Mouse (Mus musculus) neural tube, embryonic 14.5 days (tissue): ENCODE measurements around the gene Tll2. TPM values are rescaled to one million over a fixed set of nuclear protein-coding genes. Genes with fewer than 3 reads are reported as not detected.

Experiments
- ATAC-seq: fragments of 200-750 bp; cut with Nextera tagmentation; 2 replicates; pipeline ENCODE4 v1.8.0; 2017; ENCODE audit warnings: low read depth, mild to moderate bottlenecking, moderate TSS enrichment, moderate library complexity
- H3K27ac ChIP-seq: fragments of 300-500 bp; sonication (generic); 2 replicates; pipeline ENCODE4 v1.5.1; 2014; ENCODE audit warnings: low read depth, mild to moderate bottlenecking, control low read depth, low read length, moderate library complexity, mixed read lengths
- H3K27me3 ChIP-seq: fragments of 300-500 bp; sonication (generic); 2 replicates; pipeline ENCODE4 v1.6.1; 2014; ENCODE audit warnings: low read length; ENCODE audit not compliant: control insufficient read depth, insufficient read depth
- H3K36me3 ChIP-seq: fragments of 300-500 bp; sonication (generic); 2 replicates; pipeline ENCODE4 v1.6.1; 2014; ENCODE audit warnings: low read length, mixed read lengths; ENCODE audit not compliant: control insufficient read depth, insufficient read depth
- H3K4me1 ChIP-seq: fragments of 300-500 bp; sonication (generic); 2 replicates; pipeline ENCODE4 v1.6.1; 2014; ENCODE audit warnings: low read length; ENCODE audit not compliant: control insufficient read depth, insufficient read depth
- H3K4me2 ChIP-seq: fragments of 300-500 bp; sonication (generic); 2 replicates; pipeline ENCODE4 v1.6.1; 2014; ENCODE audit warnings: mild to moderate bottlenecking, low read depth, low read length, control low read depth
- H3K4me3 ChIP-seq: fragments of 300-500 bp; sonication (generic); 2 replicates; pipeline ENCODE4 v1.5.1; 2014; ENCODE audit warnings: low read depth, low read length, control low read depth, mixed read lengths
- H3K9ac ChIP-seq: fragments of 300-500 bp; sonication (generic); replicated peaks from 2 replicates; pipeline ENCODE4 v1.6.1; 2014; ENCODE audit warnings: low read depth, mild to moderate bottlenecking, control low read depth, low read length, mixed read lengths
- H3K9me3 ChIP-seq: fragments of 300-500 bp; sonication (generic); 2 replicates; pipeline ENCODE4 v1.6.1; 2016; ENCODE audit warnings: low read length; ENCODE audit not compliant: control insufficient read depth
- WGBS: fragments of 180-500 bp; shearing (Covaris S2); extraction: QIAGEN DNeasy Blood & Tissue Kit; methylation state at CpG from one replicate; pipeline ENCODE4 v1.1.7; 2014; 5-methylcytosine and 5-hydroxymethylcytosine counted together
- polyA plus RNA-seq: library from polyadenylated mRNA; unstranded; fragments of >200 nt; fragmentation: Nextera tagmentation; extraction: Ambion mirVana; gene quantifications from 2 replicates; pipeline ENCODE4 v1.2.1, GENCODE M21; 2014

The Tll2 gene
- polyA plus RNA-seq, 1 experiment from 2014 or later, result 2.2 TPM

DNA sequence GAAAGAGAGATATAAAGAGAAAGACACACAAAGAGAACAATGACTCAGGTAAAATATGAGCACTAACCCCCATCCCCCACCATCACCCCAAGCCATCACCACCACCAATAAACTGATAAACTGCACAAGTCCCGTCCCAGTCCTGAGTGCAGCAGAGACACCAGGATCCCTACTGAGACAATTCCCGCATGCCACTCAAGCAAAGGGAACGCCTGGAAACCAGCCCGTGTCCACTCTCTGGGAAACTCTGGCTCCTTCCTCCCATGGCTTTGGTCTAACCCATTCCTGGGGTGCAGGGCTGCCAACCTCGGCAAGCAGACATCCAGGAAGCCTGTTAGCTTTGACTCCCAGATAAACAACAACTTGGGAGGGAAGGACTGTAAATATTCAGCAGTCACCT is 96.6 kb downstream of the Tll2 start:
- Histone ChIP-seq H3K4me1 (peaks cover 15% of the 10 kb centered on the region; the same call in 1 of the 2 replicates), H3K27me3 (no peaks in the 10 kb centered on the region), H3K9me3 (no peaks in the 10 kb centered on the region), H3K36me3 (no peaks in the 10 kb centered on the region), H3K4me2 (no peak overlapping the region), H3K4me3 (no peak overlapping the region), H3K27ac (no peak overlapping the region), H3K9ac (no peak overlapping the region)
- 24% methylated on average over 5 of the region's 5 CpGs for WGBS
- ATAC-seq, result no peak

GRCm38 (mm10) chr19:41109496-41109895 is 97.1 kb downstream of the Tll2 start:
- Histone ChIP-seq H3K27me3 (no peaks in the 10 kb centered on the region), H3K9me3 (no peaks in the 10 kb centered on the region), H3K9ac (no peak overlapping the region), H3K4me2 (no peak overlapping the region), H3K4me1 (peaks cover 11% of the 10 kb centered on the region; the same call in 1 of the 2 replicates), H3K36me3 (no peaks in the 10 kb centered on the region), H3K27ac (no peak overlapping the region), H3K4me3 (no peak overlapping the region)
- WGBS, result 30% methylated on average over 8 of the region's 8 CpGs
- ATAC-seq, result peak; percentile 68

GRCm38 (mm10) chr19:41108666-41109065 is 98.0 kb downstream of the Tll2 start:
- Histone ChIP-seq H3K27me3 (no peaks in the 10 kb centered on the region), H3K9me3 (no peaks in the 10 kb centered on the region), H3K36me3 (no peaks in the 10 kb centered on the region), H3K4me3 (no peak overlapping the region), H3K4me2 (no peak overlapping the region), H3K4me1 (0 out of 2 replicates have a peak, but pooled peaks cover 4% of the 10 kb centered on the region), H3K9ac (no peak overlapping the region), H3K27ac (no peak overlapping the region)
- WGBS, result 84% methylated on average over 7 of the region's 7 CpGs
- ATAC-seq, result no peak

DNA sequence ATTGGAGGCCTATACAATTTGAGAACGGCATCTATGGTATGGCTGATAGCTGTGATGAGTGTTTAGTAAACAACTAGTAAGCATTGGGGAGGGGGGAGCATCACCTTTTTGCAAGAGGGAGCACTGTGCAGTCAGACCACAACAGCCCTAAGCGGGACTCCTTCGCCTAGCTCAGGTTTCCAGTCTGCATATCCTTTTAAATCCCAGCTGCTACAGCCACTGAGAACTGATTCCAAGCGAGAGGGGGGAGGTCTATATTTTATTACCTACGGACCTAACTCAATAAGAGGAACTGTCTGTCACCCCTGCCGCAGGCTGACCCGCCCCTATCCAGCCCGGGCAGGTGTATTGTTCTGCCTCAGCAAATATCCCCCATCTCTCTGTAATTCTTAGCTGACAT is 99.1 kb downstream of the Tll2 start:
- WGBS, result 40% methylated on average over 8 of the region's 8 CpGs
- Histone ChIP-seq H3K4me1 (0 out of 2 replicates have a peak, but pooled peaks cover 4% of the 10 kb centered on the region), H3K4me2 (no peak overlapping the region)

DNA sequence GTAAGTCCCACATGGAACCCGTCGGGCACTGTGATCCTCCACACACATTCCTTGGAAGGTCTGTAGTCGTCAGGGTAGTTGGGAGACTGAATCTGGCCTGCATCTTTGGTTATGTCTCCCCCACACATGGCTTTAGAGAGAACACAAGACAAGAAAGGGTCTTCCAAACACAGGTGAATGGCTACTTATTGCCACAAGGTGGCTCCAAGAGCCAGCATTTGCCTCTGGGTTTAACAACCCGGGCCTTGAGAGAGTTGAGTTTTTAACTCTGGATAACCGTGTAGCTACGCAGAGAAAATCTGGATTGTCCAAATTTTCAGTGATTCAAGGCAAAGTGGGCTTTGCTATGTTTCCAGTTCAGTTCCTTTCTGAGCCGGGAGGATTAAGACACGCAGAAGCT is 101.7 kb downstream of the Tll2 start:
- no peak overlapping the region for H3K27ac ChIP-seq
- no peak overlapping the region for H3K9ac ChIP-seq
- H3K9me3 ChIP-seq, result no peaks in the 10 kb centered on the region
- WGBS, result 46% methylated on average over 8 of the region's 8 CpGs
- H3K4me2 ChIP-seq, result no peak overlapping the region
- H3K4me3 ChIP-seq, result no peak overlapping the region
- H3K36me3 ChIP-seq, result no peaks in the 10 kb centered on the region
- ATAC-seq, result no peak
- 0 out of 2 replicates have a peak, but pooled peaks cover 4% of the 10 kb centered on the region for H3K4me1 ChIP-seq
- no peaks in the 10 kb centered on the region for H3K27me3 ChIP-seq

More for the DNA sequence above, 99.1 kb downstream of the Tll2 start:
- no peak for ATAC-seq
- H3K4me3 ChIP-seq, result no peak overlapping the region
- no peak overlapping the region for H3K9ac ChIP-seq
- H3K36me3 ChIP-seq, result no peaks in the 10 kb centered on the region
- no peaks in the 10 kb centered on the region for H3K27me3 ChIP-seq
- no peak overlapping the region for H3K27ac ChIP-seq
- H3K9me3 ChIP-seq, result no peaks in the 10 kb centered on the region

DNA sequence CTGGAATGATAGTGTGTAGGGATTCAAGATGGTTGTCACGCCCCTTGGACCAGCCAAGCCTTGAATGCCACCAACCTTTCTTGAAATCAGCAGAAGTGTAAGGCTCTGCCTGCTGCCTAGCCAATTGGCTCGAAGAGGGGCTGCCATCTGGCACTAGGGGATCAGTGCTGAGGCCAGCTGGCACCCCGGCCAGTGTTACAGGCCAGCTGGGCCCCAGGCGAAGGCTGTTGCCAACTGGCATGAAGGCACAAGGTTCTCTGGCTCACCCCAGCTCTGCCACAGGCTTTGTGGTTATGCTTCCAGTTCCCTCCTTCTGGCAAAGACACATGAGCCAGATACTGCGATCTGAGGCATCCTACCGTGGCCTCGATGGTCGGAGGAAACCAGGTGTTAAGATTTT is 105.2 kb downstream of the Tll2 start:
- Histone ChIP-seq H3K4me2 (no peak overlapping the region), H3K4me3 (no peak overlapping the region), H3K9me3 (no peaks in the 10 kb centered on the region), H3K36me3 (no peaks in the 10 kb centered on the region), H3K27me3 (no peaks in the 10 kb centered on the region), H3K9ac (no peak overlapping the region), H3K4me1 (no peaks in the 10 kb centered on the region), H3K27ac (no peak overlapping the region)
- ATAC-seq, result peak; percentile 66; the same call in 1 of the 2 replicates
- WGBS, result 65% methylated on average over 8 of the region's 8 CpGs

- ATAC-seq, result 0 out of 2 replicates have a peak, but pooled peaks have one; percentile 26
- Histone ChIP-seq H3K27ac (no peak overlapping the region), H3K4me3 (no peak overlapping the region), H3K36me3 (no peaks in the 10 kb centered on the region), H3K4me2 (no peak overlapping the region), H3K4me1 (no peaks in the 10 kb centered on the region), H3K9ac (no peak overlapping the region), H3K27me3 (no peaks in the 10 kb centered on the region), H3K9me3 (no peaks in the 10 kb centered on the region)
- 85% methylated on average over 7 of the region's 7 CpGs for WGBS
Measured at GRCm38 (mm10) chr19:41100863-41101262, 105.8 kb downstream of the Tll2 start.

GRCm38 (mm10) chr19:41097038-41097437 is 109.6 kb downstream of the Tll2 start:
- 29% methylated on average over 4 of the region's 4 CpGs for WGBS
- Histone ChIP-seq H3K4me3 (no peak overlapping the region), H3K4me1 (no peaks in the 10 kb centered on the region), H3K27me3 (no peaks in the 10 kb centered on the region), H3K4me2 (no peak overlapping the region), H3K9me3 (no peaks in the 10 kb centered on the region), H3K27ac (no peak overlapping the region), H3K9ac (no peak overlapping the region), H3K36me3 (no peaks in the 10 kb centered on the region)
- ATAC-seq, result no peak

DNA sequence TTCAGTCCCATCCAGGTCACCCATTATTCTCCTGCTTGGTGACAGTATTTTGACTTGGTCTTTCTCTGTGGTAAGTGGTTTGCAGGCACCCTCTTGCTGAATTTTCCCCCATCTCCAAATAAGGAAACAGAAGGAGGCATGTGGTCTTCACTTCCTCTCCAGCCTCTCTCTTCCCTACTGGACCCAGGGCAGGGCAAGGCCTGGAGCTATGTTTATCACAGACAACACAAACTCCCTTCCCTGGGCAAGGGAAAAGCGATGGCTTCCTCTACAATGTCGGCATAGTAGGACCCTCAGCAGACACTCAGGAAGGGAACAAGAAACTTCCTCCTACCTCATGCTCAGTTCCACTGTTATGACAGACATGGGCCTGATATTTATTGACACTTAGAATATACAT is 114.7 kb downstream of the Tll2 start:
- Histone ChIP-seq H3K36me3 (no peaks in the 10 kb centered on the region), H3K9me3 (no peaks in the 10 kb centered on the region), H3K4me2 (no peak overlapping the region), H3K27ac (no peak overlapping the region), H3K27me3 (0 out of 2 replicates have a peak, but pooled peaks cover 2% of the 10 kb centered on the region), H3K4me1 (no peaks in the 10 kb centered on the region), H3K4me3 (no peak overlapping the region), H3K9ac (no peak overlapping the region)
- WGBS, result 81% methylated on average over 2 of the region's 2 CpGs
- no peak for ATAC-seq
